Mouse (Mus musculus) ES-Bruce4 (cell line): ENCODE measurements around the gene Arntl.

Experiments used
- EP300 ChIP-seq: IDR thresholded peaks from 2 replicates; pipeline ENCODE4 v1.6.1; 2011; ENCODE audit warnings: low read depth, low read length; ENCODE audit not compliant: insufficient read depth
- POLR2A ChIP-seq: IDR thresholded peaks from one replicate; pipeline ENCODE4 v1.8.1; 2011; ENCODE audit warnings: low read length; ENCODE audit not compliant: insufficient read depth

- TF ChIP-seq EP300 = no peak
- no peak for TF ChIP-seq POLR2A
Observed at GRCm38 (mm10) chr7:113294598-113294997, 87.3 kb downstream of the Arntl start.
